Mouse (Mus musculus) midbrain, embryonic 14.5 days (tissue): ENCODE data around the gene Gm21974. TPM values are rescaled to one million over a fixed set of nuclear protein-coding genes. Genes with fewer than 3 reads are reported as not detected.
"Not testable (repeated sequence)": the region's sequence is repeated elsewhere in the genome, so short reads cannot be mapped to it uniquely, and the experiment has no call there.

Source experiments
- ATAC-seq: fragments of 200-750 bp; cut with Nextera tagmentation; 2 replicates; pipeline ENCODE4 v1.8.0; 2017; ENCODE audit warnings: moderate number of reproducible peaks, moderate library complexity; ENCODE audit not compliant: low FRiP score, low TSS enrichment
- DNase-seq: peaks from one replicate; pipeline ENCODE4 v3.0.0-alpha.2; 2015
- H3K27ac ChIP-seq: fragments of 300-500 bp; sonication (generic); replicated peaks from 2 replicates; pipeline ENCODE4 v1.5.1; 2014; ENCODE audit warnings: mild to moderate bottlenecking, low read depth, low read length, moderate library complexity
- H3K27me3 ChIP-seq: fragments of 300-500 bp; sonication (generic); 2 replicates; pipeline ENCODE4 v1.6.1; 2014; ENCODE audit warnings: low read length, control low read depth, mixed read lengths; ENCODE audit not compliant: control insufficient read depth, insufficient read depth
- H3K36me3 ChIP-seq: fragments of 300-500 bp; sonication (generic); 2 replicates; pipeline ENCODE4 v1.6.1; 2014; ENCODE audit warnings: low read length, control low read depth; ENCODE audit not compliant: control insufficient read depth, insufficient read depth
- H3K4me1 ChIP-seq: fragments of 300-500 bp; sonication (generic); 2 replicates; pipeline ENCODE4 v1.6.1; 2014; ENCODE audit warnings: mild to moderate bottlenecking, antibody characterized with exemption, low read length, control low read depth; ENCODE audit not compliant: control insufficient read depth, insufficient read depth
- H3K4me2 ChIP-seq: fragments of 300-500 bp; sonication (generic); 2 replicates; pipeline ENCODE4 v1.6.1; 2014; ENCODE audit warnings: mild to moderate bottlenecking, low read length, moderate library complexity
- H3K4me3 ChIP-seq: fragments of 300-500 bp; sonication (generic); replicated peaks from 2 replicates; pipeline ENCODE4 v1.5.1; 2014; ENCODE audit warnings: low read depth, low read length
- H3K9ac ChIP-seq: fragments of 300-500 bp; sonication (generic); replicated peaks from 2 replicates; pipeline ENCODE4 v1.6.1; 2014; ENCODE audit warnings: mild to moderate bottlenecking, low read length, moderate library complexity
- H3K9me3 ChIP-seq: fragments of 300-500 bp; sonication (generic); 2 replicates; pipeline ENCODE4 v1.6.1; 2016; ENCODE audit warnings: low read length, control low read depth, mixed read lengths; ENCODE audit not compliant: control insufficient read depth
- WGBS: fragments of 180-500 bp; shearing (Covaris S2); extraction: QIAGEN DNeasy Blood & Tissue Kit; methylation state at CpG from one replicate; pipeline ENCODE4 v1.1.7; 2014; 5-methylcytosine and 5-hydroxymethylcytosine counted together
- polyA plus RNA-seq: library from polyadenylated mRNA; unstranded; fragments of >200 nt; fragmentation: Nextera tagmentation; extraction: Ambion mirVana; gene quantifications from 2 replicates; pipeline ENCODE4 v1.2.1, GENCODE M21; 2014

Gene Gm21974
- polyA plus RNA-seq, 1 experiment from 2014 or later = not detected

- Histone ChIP-seq H3K27ac (no peak overlapping the region), H3K36me3 (peaks cover 40% of the 10 kb centered on the region), H3K9ac (no peak overlapping the region), H3K4me2 (no peak overlapping the region), H3K27me3 (no peaks in the 10 kb centered on the region), H3K4me3 (no peak overlapping the region), H3K9me3 (no peaks in the 10 kb centered on the region), H3K4me1 (peaks cover 10% of the 10 kb centered on the region)
- no peak for DNase-seq
- 95% methylated on average over 12 of the region's 12 CpGs for WGBS
- ATAC-seq = no peak
Observed at GRCm38 (mm10) chr7:127907939-127908338, 12.7 kb upstream of the Gm21974 start.

GRCm38 (mm10) chr7:127903971-127904796 lies 8.9 kb upstream of the Gm21974 start, which contains the start of gene Bckdk:
Bckdk (plus strand) TSS chr7:127904082.
- Histone ChIP-seq H3K4me1 (peaks cover 6% of the 10 kb centered on the region; the same call in 1 of the 2 replicates), H3K4me3 (peak within 1 kb of the TSS; percentile 50), H3K4me2 (peak within 1 kb of the TSS; percentile 66), H3K36me3 (peaks cover 39% of the 10 kb centered on the region), H3K9ac (peak within 1 kb of the TSS; percentile 70), H3K27me3 (no peaks in the 10 kb centered on the region), H3K27ac (peak within 1 kb of the TSS; percentile 75), H3K9me3 (no peaks in the 10 kb centered on the region)
- ATAC-seq (peak; percentile 89), DNase-seq (peak; percentile 88)
- 9% methylated on average over 38 of the region's 38 CpGs for WGBS

GRCm38 (mm10) chr7:127901772-127902171 lies 6.5 kb upstream of the Gm21974 start:
- DNase-seq (no peak), ATAC-seq (no peak)
- H3K4me1 ChIP-seq = peaks cover 6% of the 10 kb centered on the region; the same call in 1 of the 2 replicates
- no peak overlapping the region for H3K4me3 ChIP-seq
- 73% methylated on average over 2 of the region's 2 CpGs for WGBS
- H3K27ac ChIP-seq = no peak overlapping the region
- H3K4me2 ChIP-seq = no peak overlapping the region
- H3K36me3 ChIP-seq = peaks cover 15% of the 10 kb centered on the region
- H3K9me3 ChIP-seq = no peaks in the 10 kb centered on the region
- no peak overlapping the region for H3K9ac ChIP-seq
- H3K27me3 ChIP-seq = no peaks in the 10 kb centered on the region

- no peaks in the 10 kb centered on the region for H3K36me3 ChIP-seq
- H3K9me3 ChIP-seq = no peaks in the 10 kb centered on the region
- H3K4me3 ChIP-seq = no peak overlapping the region
- DNase-seq = no peak
- H3K27ac ChIP-seq = no peak overlapping the region
- H3K4me2 ChIP-seq = no peak overlapping the region
- H3K27me3 ChIP-seq = no peaks in the 10 kb centered on the region
- H3K9ac ChIP-seq = no peak overlapping the region
- no peak for ATAC-seq
- WGBS = 50% methylated on average over 7 of the region's 7 CpGs
- peaks cover 7% of the 10 kb centered on the region; the same call in 1 of the 2 replicates for H3K4me1 ChIP-seq
Observed at GRCm38 (mm10) chr7:127899997-127900396, 4.7 kb upstream of the Gm21974 start.

- WGBS = 43% methylated on average over 10 of the region's 10 CpGs
- no peak for DNase-seq
Observed at GRCm38 (mm10) chr7:127898179-127898956, 3.1 kb upstream of the Gm21974 start.

GRCm38 (mm10) chr7:127897542-127897941 lies 2.3 kb upstream of the Gm21974 start:
- H3K4me3 ChIP-seq = no peak overlapping the region
- no peaks in the 10 kb centered on the region for H3K9me3 ChIP-seq
- H3K27ac ChIP-seq = no peak overlapping the region
- ATAC-seq = no peak
- DNase-seq = no peak
- no peak overlapping the region for H3K4me2 ChIP-seq
- H3K4me1 ChIP-seq = peaks cover 3% of the 10 kb centered on the region; the same call in 1 of the 2 replicates
- H3K27me3 ChIP-seq = no peaks in the 10 kb centered on the region
- H3K36me3 ChIP-seq = peaks cover 10% of the 10 kb centered on the region; the same call in 1 of the 2 replicates
- no peak overlapping the region for H3K9ac ChIP-seq
- WGBS = 92% methylated on average over 7 of the region's 7 CpGs

More at GRCm38 (mm10) chr7:127898179-127898956, 3.1 kb upstream of the Gm21974 start:
- H3K9ac ChIP-seq = no peak overlapping the region
- peaks cover 3% of the 10 kb centered on the region; the same call in 1 of the 2 replicates for H3K4me1 ChIP-seq
- peaks cover 4% of the 10 kb centered on the region; the same call in 1 of the 2 replicates for H3K36me3 ChIP-seq
- H3K4me3 ChIP-seq = no peak overlapping the region
- no peak for ATAC-seq
- no peak overlapping the region for H3K27ac ChIP-seq
- no peaks in the 10 kb centered on the region for H3K9me3 ChIP-seq
- H3K4me2 ChIP-seq = no peak overlapping the region
- H3K27me3 ChIP-seq = no peaks in the 10 kb centered on the region

GRCm38 (mm10) chr7:127896384-127896783 lies 1.1 kb upstream of the Gm21974 start:
- 61% methylated on average over 13 of the region's 13 CpGs for WGBS
- no peak overlapping the region for H3K27ac ChIP-seq
- H3K9me3 ChIP-seq = no peaks in the 10 kb centered on the region
- peak; percentile 64 for DNase-seq
- no peak for ATAC-seq
- H3K27me3 ChIP-seq = no peaks in the 10 kb centered on the region
- H3K4me2 ChIP-seq = no peak overlapping the region
- peaks cover 11% of the 10 kb centered on the region; the same call in 1 of the 2 replicates for H3K36me3 ChIP-seq
- no peak overlapping the region for H3K4me3 ChIP-seq
- H3K4me1 ChIP-seq = peaks cover 3% of the 10 kb centered on the region; the same call in 1 of the 2 replicates
- H3K9ac ChIP-seq = no peak overlapping the region

GRCm38 (mm10) chr7:127895891-127896290 lies 637 bp upstream of the Gm21974 start:
- H3K36me3 ChIP-seq = peaks cover 11% of the 10 kb centered on the region; the same call in 1 of the 2 replicates
- H3K27ac ChIP-seq, H3K9me3 ChIP-seq, H3K4me1 ChIP-seq, H3K27me3 ChIP-seq, H3K9ac ChIP-seq, DNase-seq: not testable (repeated sequence)
- H3K4me2 ChIP-seq = peak overlapping the region; percentile 70; the same call in 1 of the 2 replicates
- H3K4me3 ChIP-seq = peak overlapping the region; percentile 41
- 68% methylated on average over 7 of the region's 7 CpGs for WGBS
- ATAC-seq = peak; percentile 24
